Mouse (Mus musculus) bone marrow, adult 2 months (tissue): ENCODE measurements at regions not wholly inside any gene's neighbourhood (a gene's known extent, or its start where the extent isn't known, plus 50 kb on each side); places are given as distances from the start of the nearest gene placed in this dataset.

Experiments
- CTCF ChIP-seq: fragments of 200-500 bp; IDR thresholded peaks from 2 replicates; pipeline ENCODE4 v1.5.1; 2011; ENCODE audit warnings: low read length, control low read depth; ENCODE audit not compliant: control insufficient read depth, insufficient read depth
- POLR2A ChIP-seq: fragments of 200-500 bp; IDR thresholded peaks from 2 replicates; pipeline ENCODE4 v1.6.1; 2011; ENCODE audit warnings: low read depth, mild to moderate bottlenecking, control low read depth, low read length, borderline replicate concordance; ENCODE audit not compliant: control insufficient read depth

DNA sequence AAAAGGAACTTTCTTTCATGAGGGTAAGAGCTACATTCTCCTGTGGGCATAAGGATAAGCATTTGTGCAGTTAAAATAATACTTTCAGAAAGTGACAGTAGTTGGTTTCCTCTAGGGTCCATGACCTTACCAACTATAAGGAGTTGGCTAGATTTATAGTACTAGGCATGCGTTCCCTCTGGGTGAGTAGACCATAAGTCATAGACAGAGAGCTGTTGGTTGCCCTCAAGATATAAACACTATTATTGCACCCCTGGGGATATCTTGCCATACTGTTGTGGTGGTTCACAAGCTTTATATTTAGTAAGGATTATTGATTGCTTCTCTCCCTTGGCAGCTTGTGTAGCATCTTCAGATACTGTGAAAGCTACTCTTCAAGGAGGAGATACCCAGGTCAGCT, 223.6 kb downstream of the Cd47 start:
- no peak for TF ChIP-seq POLR2A
- no peak for TF ChIP-seq CTCF
